In the genomic region with DNA sequence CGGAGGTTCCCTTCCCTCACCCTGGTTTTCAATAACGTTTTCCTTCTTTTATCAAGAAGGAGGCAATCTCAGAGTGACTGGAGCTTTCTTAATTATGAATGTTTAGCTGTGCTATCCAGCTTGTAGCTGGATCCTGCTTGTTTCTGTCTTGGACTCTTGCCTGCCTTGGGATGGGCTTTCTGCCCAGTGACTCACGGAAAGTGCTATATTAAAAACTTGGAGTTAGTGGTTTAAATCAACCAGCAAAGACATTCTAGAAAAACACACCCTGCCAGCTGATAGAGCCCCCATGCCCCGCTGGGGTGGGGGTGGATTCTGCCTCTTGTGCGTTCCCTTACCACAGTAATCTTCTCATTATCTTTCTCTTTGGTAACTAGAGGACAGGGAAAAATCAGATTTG, we compare ENCODE assay signal across 7 mouse cellular contexts.
DNase-seq lines count a peak whose midpoint lies in the region.

No protein-coding gene starts in this region.

- H3K4me3 ChIP-seq in hindbrain, embryonic 10.5 days = no peak overlapping the region

- no peak overlapping the region for H3K27ac ChIP-seq in hindbrain, embryonic 10.5 days

- peaks cover 26% of the 10 kb centered on the region for H3K4me1 ChIP-seq in hindbrain, embryonic 10.5 days (replicated peaks)

- no peaks in the 10 kb centered on the region for H3K9me3 ChIP-seq in hindbrain, embryonic 10.5 days

- H3K27me3 ChIP-seq in hindbrain, embryonic 10.5 days (ENCODE audit: insufficient read depth, poor library complexity, severe bottlenecking) = peaks cover 17% of the 10 kb centered on the region

- peak; percentile 82 for DNase-seq in Muller cell, postnatal 12 days (ENCODE audit: inconsistent ontology term)
- peak; percentile 90 for DNase-seq in adrenal gland, adult 2 months
- DNase-seq in gastrocnemius, postnatal 4 days (ENCODE audit: low spot score in 2 of 2) = peak; percentile 63 to 83
- peak; percentile 81 for DNase-seq in layer of hippocampus, adult 11-12 months (ENCODE audit: low spot score)
- peak; percentile 87 for DNase-seq in lung, postnatal 10 days
- DNase-seq in urinary bladder, postnatal 14 days (ENCODE audit: low spot score) = peak; percentile 86
- no peak for DNase-seq in hindbrain, embryonic 10.5 days (ENCODE audit: low spot score)

- WGBS in hindbrain, embryonic 10.5 days = 45% methylated on average over 5 of the region's 5 CpGs

- no peaks in the 10 kb centered on the region for H3K36me3 ChIP-seq in hindbrain, embryonic 10.5 days
